Mouse (Mus musculus) stomach, postnatal 0 days (tissue): ENCODE measurements around the gene Satb2.

Source experiments
- CTCF ChIP-seq: IDR thresholded peaks from 2 replicates; pipeline ENCODE4 v1.5.1; 2016; ENCODE audit warnings: antibody characterized with exemption, low read depth, mild to moderate bottlenecking, moderate library complexity
- EP300 ChIP-seq: optimal IDR thresholded peaks from 2 replicates; pipeline ENCODE3; 2016; ENCODE audit warnings: antibody characterized with exemption

GRCm38 (mm10) chr1:56749629-56750311 is 228.7 kb downstream of the Satb2 start:
- TF ChIP-seq CTCF = no peak
- no peak for TF ChIP-seq EP300
